Mouse (Mus musculus): ENCODE results near the gene Magi1. TPM values are rescaled to one million over a fixed set of nuclear protein-coding genes. Genes with fewer than 3 reads are reported as not detected.

The Magi1 gene
- polyA plus RNA-seq, 1 experiment from 2014 or later, result 17.1 TPM

DNA sequence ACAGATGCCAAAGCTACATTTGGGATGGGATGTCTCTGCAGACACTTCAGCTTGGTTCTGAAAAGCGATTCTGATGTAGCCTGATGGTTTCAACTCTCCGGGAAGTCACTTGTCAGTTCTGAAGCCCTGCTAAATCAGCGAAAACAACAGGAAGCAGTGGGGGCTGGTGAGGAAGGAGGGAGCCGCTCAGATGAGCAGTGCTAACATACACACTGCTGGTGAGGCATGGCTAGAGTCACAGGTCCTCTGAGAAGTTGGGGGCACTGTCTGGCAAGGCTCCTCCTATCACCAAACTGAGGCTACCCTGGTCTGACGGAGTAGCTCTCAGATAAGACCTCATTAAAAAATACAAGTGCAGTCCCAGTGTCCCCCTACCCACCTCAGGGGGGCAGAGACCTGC lies 565.3 kb downstream of the Magi1 start:
- Histone ChIP-seq H3K4me1 (replicated peaks) (peaks cover 55% of the 10 kb centered on the region), H3K36me3 (no peaks in the 10 kb centered on the region), H3K27me3 (peaks cover 22% of the 10 kb centered on the region), H3K4me2 (peak overlapping the region; percentile 13), H3K9ac (replicated peaks) (no peak overlapping the region), H3K27ac (no peak overlapping the region), H3K9me3 (no peaks in the 10 kb centered on the region), H3K4me3 (replicated peaks) (no peak overlapping the region)
- ATAC-seq (ENCODE audit: insufficient number of reproducible peaks, insufficient read depth, low FRiP score, low TSS enrichment, low read depth), result no peak; the same call in 1 of the 2 replicates
- whole genome bisulfite sequencing, result 10% methylated on average over 5 of the region's 5 CpGs

GRCm38 (mm10) chr6:93717826-93718375 lies 565.8 kb downstream of the Magi1 start:
- Histone ChIP-seq H3K36me3 (no peaks in the 10 kb centered on the region), H3K27me3 (peaks cover 22% of the 10 kb centered on the region), H3K27ac (no peak overlapping the region), H3K9ac (replicated peaks) (no peak overlapping the region), H3K4me1 (replicated peaks) (peaks cover 55% of the 10 kb centered on the region), H3K4me2 (no peak overlapping the region; the same call in 1 of the 2 replicates), H3K4me3 (replicated peaks) (no peak overlapping the region), H3K9me3 (no peaks in the 10 kb centered on the region)
- WGBS, result 42% methylated on average over 7 of the region's 7 CpGs
- ATAC-seq (ENCODE audit: insufficient number of reproducible peaks, insufficient read depth, low FRiP score, low TSS enrichment, low read depth), result no peak

DNA sequence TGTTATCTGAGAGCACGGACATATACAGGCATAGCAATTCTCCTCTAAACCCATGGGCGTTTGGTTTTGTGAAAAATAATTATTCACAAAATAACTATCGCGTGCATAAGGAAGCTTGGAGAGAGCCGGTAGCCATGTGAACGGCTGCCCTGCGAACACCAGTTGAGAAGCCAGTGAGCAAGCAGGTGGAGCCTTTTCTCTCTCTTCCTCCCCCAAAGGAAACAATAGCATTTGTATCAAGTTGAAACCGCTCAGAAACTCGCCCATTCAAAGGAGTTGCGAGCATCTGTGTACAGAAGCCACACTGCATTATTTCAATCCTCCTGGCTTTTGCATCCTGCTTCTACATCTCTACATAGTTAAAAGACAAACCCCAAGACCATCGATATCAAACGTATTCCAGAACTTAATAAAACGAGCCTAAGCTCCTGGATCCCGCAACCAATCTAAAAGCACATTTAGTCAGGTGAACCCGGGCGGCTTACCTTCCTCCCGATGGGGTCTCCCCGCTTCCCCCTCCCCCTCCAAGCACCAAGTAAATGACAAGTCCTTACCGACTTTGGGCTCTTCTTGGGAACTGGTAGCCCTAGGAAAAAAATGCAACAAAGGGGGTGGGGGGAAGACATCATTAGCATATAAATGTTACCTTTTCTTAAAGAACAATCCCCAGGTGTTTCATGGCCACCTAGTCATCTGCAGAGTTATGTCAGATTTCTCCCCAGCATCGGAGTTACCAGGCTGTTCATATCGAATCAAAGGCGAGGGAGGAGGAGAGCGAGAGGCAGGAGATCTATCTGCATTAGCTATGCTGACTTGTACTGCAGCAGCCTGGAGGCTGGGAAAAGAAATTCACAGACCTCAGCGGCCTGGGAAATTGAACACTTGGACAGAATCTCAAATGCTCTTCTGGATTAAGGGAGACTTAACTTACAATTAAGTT lies 566.8 kb downstream of the Magi1 start:
- Histone ChIP-seq H3K4me2 (peak overlapping the region; percentile 64), H3K4me3 (replicated peaks) (peak overlapping the region; percentile 21), H3K9me3 (no peaks in the 10 kb centered on the region), H3K36me3 (no peaks in the 10 kb centered on the region), H3K27ac (no peak overlapping the region), H3K9ac (replicated peaks) (peak overlapping the region; percentile 27; the same call in 1 of the 2 replicates), H3K4me1 (replicated peaks) (peaks cover 55% of the 10 kb centered on the region), H3K27me3 (peaks cover 22% of the 10 kb centered on the region)
- no peak for ATAC-seq (ENCODE audit: insufficient number of reproducible peaks, insufficient read depth, low FRiP score, low TSS enrichment, low read depth)
- WGBS, result 10% methylated on average over 24 of the region's 24 CpGs

DNA sequence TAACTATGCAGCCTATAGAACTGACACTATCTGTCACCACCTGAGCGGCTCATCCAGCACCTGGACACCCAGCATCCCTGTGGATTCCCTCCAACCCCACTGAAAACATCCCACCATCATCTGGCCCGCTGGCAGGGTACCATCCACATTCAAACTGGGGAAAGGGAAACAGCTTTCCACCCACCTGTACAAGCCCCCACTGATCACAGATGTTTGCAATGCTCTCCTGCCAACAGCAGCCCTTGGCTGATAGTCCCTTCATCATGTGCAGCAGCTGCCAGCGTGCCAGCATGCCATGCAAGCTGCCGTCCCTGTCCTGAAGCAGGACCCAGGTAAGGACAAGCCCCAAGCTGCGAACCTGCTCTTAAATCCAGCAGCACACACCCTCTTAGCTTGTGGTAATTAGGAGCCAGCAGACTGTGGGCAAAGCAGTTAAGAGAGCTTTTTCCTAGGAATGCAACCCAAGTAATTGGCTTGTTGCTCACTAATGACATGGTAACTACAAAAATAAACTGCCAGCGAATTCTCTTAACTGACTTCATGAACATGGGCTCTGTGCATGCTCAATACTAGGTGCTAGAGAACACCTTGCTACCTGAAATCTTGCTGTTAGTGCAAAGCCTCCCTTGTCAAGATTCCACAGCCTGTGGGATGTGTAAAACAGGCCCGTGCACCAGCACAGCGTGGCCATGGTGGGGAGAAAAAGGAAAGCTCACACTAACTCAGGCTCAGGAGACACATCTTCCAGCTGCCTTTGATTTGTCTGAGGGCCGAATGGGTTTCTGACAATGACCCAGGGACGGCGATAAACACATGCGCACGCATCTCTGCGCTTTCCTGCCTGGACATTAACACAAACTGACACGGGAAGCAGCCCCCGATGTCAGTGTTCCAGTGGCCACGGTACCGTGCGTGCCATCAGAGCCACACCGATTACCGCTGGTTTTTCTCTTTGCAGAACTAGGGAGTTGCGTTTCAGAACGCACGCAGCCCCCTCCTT lies 568.2 kb downstream of the Magi1 start:
- H3K27me3 ChIP-seq, result peaks cover 22% of the 10 kb centered on the region
- peaks cover 48% of the 10 kb centered on the region for H3K4me1 ChIP-seq (replicated peaks)
- 0 out of 2 replicates have a peak overlapping the region, but pooled peaks have one; percentile 48 for H3K9ac ChIP-seq (replicated peaks)
- H3K4me2 ChIP-seq, result peak overlapping the region; percentile 64
- ATAC-seq (ENCODE audit: insufficient number of reproducible peaks, insufficient read depth, low FRiP score, low TSS enrichment, low read depth), result no peak
- peak overlapping the region; percentile 32 for H3K4me3 ChIP-seq (replicated peaks)
- H3K27ac ChIP-seq, result peak overlapping the region; percentile 36; the same call in 1 of the 2 replicates
- 19% methylated on average over 24 of the region's 24 CpGs for WGBS
- no peaks in the 10 kb centered on the region for H3K36me3 ChIP-seq
- no peaks in the 10 kb centered on the region for H3K9me3 ChIP-seq

DNA sequence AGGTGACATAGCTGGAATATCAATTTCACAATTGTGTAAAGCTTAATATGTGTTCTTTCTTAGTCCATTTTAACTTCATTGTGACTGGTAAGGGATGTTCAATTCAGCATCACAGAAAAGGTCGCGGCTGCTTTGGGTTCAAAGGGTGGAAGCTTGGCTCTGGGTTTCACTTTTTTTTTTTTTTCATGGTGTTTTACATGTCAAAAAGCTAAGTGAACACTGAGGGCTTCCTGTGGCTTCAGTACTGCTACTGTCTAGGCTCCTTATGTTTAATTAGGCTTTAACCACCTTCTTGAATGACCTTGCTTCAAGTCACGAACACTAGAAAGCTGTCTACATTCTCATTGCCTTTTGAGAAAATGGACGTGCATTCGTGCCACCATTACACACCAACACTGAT lies 579.4 kb downstream of the Magi1 start:
- Histone ChIP-seq H3K9ac (replicated peaks) (no peak overlapping the region), H3K4me3 (replicated peaks) (no peak overlapping the region), H3K4me1 (replicated peaks) (0 out of 2 replicates have a peak, but pooled peaks cover 4% of the 10 kb centered on the region), H3K27ac (no peak overlapping the region), H3K27me3 (no peaks in the 10 kb centered on the region), H3K4me2 (no peak overlapping the region), H3K36me3 (peaks cover 9% of the 10 kb centered on the region; the same call in 1 of the 2 replicates), H3K9me3 (no peaks in the 10 kb centered on the region)
- no peak for ATAC-seq (ENCODE audit: insufficient number of reproducible peaks, insufficient read depth, low FRiP score, low TSS enrichment, low read depth)
- WGBS, result 84% methylated on average over 5 of the region's 5 CpGs

DNA sequence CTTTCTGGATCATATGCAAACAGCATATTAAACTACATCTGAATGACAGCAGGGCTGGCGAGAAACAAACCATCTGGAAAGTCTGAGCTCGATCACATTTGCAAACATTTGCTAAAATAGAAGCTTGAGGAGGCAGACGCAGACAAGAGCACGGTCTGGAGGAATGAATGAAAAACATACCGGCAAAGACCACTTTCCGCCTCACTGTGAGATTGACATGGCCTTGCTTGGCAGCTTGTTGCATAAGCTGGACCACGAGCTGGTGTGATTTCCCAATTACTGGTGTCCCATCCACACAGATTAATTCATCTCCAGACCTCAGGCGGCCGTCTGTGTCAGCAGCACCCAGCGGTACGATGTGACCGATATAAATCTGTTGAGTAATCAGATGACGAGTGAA lies 584.3 kb downstream of the Magi1 start:
- 89% methylated on average over 13 of the region's 13 CpGs for WGBS
- H3K36me3 ChIP-seq, result peaks cover 39% of the 10 kb centered on the region
- 0 out of 2 replicates have a peak, but pooled peaks cover 4% of the 10 kb centered on the region for H3K4me1 ChIP-seq (replicated peaks)
- no peak for ATAC-seq (ENCODE audit: insufficient number of reproducible peaks, insufficient read depth, low FRiP score, low TSS enrichment, low read depth)
- H3K27me3 ChIP-seq, result no peaks in the 10 kb centered on the region
- no peak overlapping the region for H3K4me2 ChIP-seq
- no peak overlapping the region for H3K4me3 ChIP-seq (replicated peaks)
- H3K9ac ChIP-seq (replicated peaks), result no peak overlapping the region
- no peaks in the 10 kb centered on the region for H3K9me3 ChIP-seq
- no peak overlapping the region for H3K27ac ChIP-seq

- ATAC-seq (ENCODE audit: insufficient number of reproducible peaks, insufficient read depth, low FRiP score, low TSS enrichment, low read depth), result no peak
Observed at GRCm38 (mm10) chr6:93697956-93698355, 585.8 kb downstream of the Magi1 start.

DNA sequence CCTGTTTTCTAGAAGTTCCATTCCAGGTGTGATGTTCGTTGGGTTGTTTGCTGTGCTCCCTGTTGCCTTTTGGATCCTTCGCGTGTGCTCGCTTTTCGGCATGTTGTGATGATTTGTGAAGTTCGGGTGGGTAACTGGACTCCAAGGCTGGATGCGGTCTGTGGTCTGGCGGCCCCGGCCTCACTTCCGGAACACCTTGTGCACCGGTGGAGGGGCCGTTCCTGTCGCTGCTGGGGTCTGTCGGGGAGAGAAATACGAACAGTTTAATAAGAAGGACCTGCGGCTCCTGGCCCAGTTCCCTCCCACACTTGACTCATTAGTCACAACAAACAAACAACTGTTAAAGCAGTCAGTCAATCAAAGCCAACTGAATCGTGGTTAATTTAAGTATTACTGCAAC lies 605.0 kb downstream of the Magi1 start:
- Histone ChIP-seq H3K27me3 (no peaks in the 10 kb centered on the region), H3K9me3 (no peaks in the 10 kb centered on the region), H3K9ac (replicated peaks) (no peak overlapping the region), H3K4me2 (no peak overlapping the region), H3K27ac (no peak overlapping the region), H3K4me1 (replicated peaks) (no peaks in the 10 kb centered on the region), H3K4me3 (replicated peaks) (no peak overlapping the region), H3K36me3 (peaks cover 51% of the 10 kb centered on the region)
- WGBS, result 73% methylated on average over 17 of the region's 17 CpGs
- ATAC-seq (ENCODE audit: insufficient number of reproducible peaks, insufficient read depth, low FRiP score, low TSS enrichment, low read depth), result no peak

More at GRCm38 (mm10) chr6:93697956-93698355, 585.8 kb downstream of the Magi1 start:
- Histone ChIP-seq H3K27me3 (no peaks in the 10 kb centered on the region), H3K4me1 (replicated peaks) (0 out of 2 replicates have a peak, but pooled peaks cover 4% of the 10 kb centered on the region), H3K9me3 (no peaks in the 10 kb centered on the region), H3K27ac (no peak overlapping the region), H3K36me3 (peaks cover 39% of the 10 kb centered on the region), H3K4me2 (no peak overlapping the region), H3K4me3 (replicated peaks) (no peak overlapping the region), H3K9ac (replicated peaks) (no peak overlapping the region)
- 80% methylated on average over 5 of the region's 5 CpGs for WGBS

GRCm38 (mm10) chr6:93666731-93667130 lies 617.0 kb downstream of the Magi1 start:
- Histone ChIP-seq H3K4me2 (no peak overlapping the region), H3K27ac (peak overlapping the region; percentile 45; the same call in 1 of the 2 replicates), H3K9me3 (no peaks in the 10 kb centered on the region), H3K4me3 (replicated peaks) (no peak overlapping the region), H3K9ac (replicated peaks) (no peak overlapping the region), H3K4me1 (replicated peaks) (peaks cover 20% of the 10 kb centered on the region), H3K27me3 (no peaks in the 10 kb centered on the region), H3K36me3 (no peaks in the 10 kb centered on the region)
- ATAC-seq (ENCODE audit: insufficient number of reproducible peaks, insufficient read depth, low FRiP score, low TSS enrichment, low read depth), result peak; percentile 79
- WGBS, result 15% methylated on average over 2 of the region's 2 CpGs

DNA sequence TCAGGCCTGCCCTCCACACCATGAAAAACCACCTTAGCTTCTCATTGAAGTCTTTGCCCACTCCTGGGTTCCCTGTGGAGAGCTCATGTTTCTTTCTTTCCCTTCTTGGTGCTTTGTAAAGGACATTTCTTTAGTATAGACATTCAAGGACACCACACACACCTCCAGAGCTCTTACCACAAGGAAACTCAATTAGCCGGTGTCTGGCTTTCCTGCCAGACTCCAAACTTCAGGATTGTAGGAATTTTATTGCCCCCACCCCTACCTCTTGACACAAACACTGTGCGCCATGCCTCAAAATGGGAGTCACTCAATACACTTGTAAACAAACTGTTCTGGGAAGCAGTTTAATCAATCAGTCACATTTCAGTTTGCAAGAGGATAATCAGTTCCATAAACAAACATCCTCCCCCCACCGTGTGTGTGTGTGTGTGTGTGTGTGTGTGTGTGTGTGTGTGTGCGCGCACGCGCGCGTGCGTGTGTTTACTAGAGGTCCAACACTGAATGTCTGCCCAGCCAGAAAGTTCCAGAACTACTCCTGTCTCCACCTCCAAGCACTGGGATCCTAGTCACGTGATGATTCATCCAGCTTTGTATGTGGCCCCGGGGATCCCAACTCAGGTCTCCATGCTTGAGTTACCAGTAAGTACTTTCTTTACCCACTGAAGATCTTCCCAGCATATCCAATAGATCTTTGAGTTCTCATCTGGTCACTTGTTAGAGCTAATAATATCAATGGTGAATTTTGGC lies 618.5 kb downstream of the Magi1 start:
- Histone ChIP-seq H3K27me3 (no peaks in the 10 kb centered on the region), H3K27ac (0 out of 2 replicates have a peak overlapping the region, but pooled peaks have one; percentile 26), H3K4me1 (replicated peaks) (peaks cover 20% of the 10 kb centered on the region), H3K9me3 (no peaks in the 10 kb centered on the region), H3K4me3 (replicated peaks) (no peak overlapping the region), H3K9ac (replicated peaks) (no peak overlapping the region), H3K36me3 (no peaks in the 10 kb centered on the region), H3K4me2 (no peak overlapping the region)
- 79% methylated on average over 12 of the region's 12 CpGs for WGBS
- no peak for ATAC-seq (ENCODE audit: insufficient number of reproducible peaks, insufficient read depth, low FRiP score, low TSS enrichment, low read depth)

Data from limb, embryonic 12.5 days (tissue).